Mouse (Mus musculus) olfactory bulb, adult 2 months (tissue): ENCODE results near the gene Cgas.

Experiments used
- CTCF ChIP-seq: fragments of 200-500 bp; IDR thresholded peaks from 2 replicates; pipeline ENCODE4 v1.5.1; 2012; ENCODE audit warnings: low read depth, mild to moderate bottlenecking, low read length, moderate library complexity; ENCODE audit not compliant: insufficient read depth
- POLR2A ChIP-seq: fragments of 200-500 bp; IDR thresholded peaks from 2 replicates; pipeline ENCODE4 v1.6.1; 2012; ENCODE audit warnings: mild to moderate bottlenecking, low read depth, low read length, moderate library complexity; ENCODE audit not compliant: insufficient read depth

DNA sequence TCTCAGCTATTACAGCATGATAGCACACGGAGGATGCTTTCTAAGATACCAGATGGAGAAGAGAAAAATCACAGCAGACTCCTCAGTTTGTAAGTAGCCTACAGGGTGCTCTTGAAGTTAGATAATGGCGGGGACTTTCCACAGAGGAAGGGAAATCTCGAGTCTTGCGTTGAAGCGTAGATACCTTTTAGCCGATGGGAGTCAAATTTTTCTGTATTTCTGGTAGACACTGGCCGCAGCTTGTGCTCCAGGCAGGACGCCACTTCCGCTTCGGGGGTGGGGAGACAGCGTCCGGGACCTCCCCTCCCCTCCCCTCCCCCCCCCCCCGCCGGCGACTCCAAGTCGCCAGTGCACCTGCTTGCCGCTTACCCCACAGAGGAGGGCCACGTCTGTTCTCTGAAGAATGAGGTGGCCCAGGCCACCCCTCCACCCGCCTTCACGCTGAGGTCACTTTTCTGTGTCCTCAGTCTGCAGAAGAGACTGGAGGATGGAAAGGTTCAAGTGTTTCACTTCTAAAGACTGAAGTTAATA lies 45.9 kb upstream of the Cgas start, which contains the start of gene Eef1a1:
- TF ChIP-seq CTCF = no peak
- TF ChIP-seq POLR2A = no peak
